Mouse (Mus musculus): ENCODE measurements around the gene Ush1g.

DNA sequence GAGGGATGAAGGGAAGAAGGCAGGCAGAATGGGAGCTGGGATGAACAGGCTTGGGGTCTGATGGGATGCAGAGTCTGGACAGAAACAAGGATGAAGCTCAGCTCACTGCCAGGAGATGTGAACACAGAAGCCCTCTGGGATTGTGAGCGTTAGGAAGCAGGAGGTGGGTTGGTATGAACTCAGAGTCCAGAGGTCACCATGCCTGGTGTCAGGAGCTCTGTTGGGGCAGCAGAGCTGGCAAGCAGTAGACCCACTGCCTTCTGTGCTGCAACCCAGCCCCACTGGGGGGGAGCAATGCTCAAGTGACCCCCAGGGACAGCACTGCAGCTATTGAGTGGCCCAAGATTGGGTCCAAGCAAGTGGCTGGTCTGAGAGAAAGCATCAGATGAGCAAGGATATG, 16.0 kb upstream of the Ush1g start:
- TF ChIP-seq CTCF (IDR thresholded peaks at IDR 0.05; ENCODE audit: extremely low read depth, insufficient read depth, insufficient read length, insufficient replicate concordance) (no peak), POLR2A (IDR thresholded peaks at IDR 0.05; ENCODE audit: low read depth, low read length) (no peak)
